Mouse (Mus musculus) kidney, postnatal 0 days (tissue): ENCODE data around the gene Hsd17b3. TPM values are rescaled to one million over a fixed set of nuclear protein-coding genes. Genes with fewer than 3 reads are reported as not detected.
A peak's percentile ranks its signal among the peaks of the same experiment; 100 is the strongest.

Experiments
- ATAC-seq: fragments of 200-750 bp; cut with Nextera tagmentation; replicated peaks from 2 replicates; pipeline ENCODE4 v1.8.0; 2017; ENCODE audit warnings: low read depth, moderate number of reproducible peaks, moderate TSS enrichment, moderate library complexity; ENCODE audit not compliant: low FRiP score
- DNase-seq: peaks from one replicate; pipeline ENCODE4 v3.0.0-alpha.2; 2016; ENCODE audit warnings: low spot score
- H3K27ac ChIP-seq: fragments of 300-500 bp; sonication (generic); 2 replicates; pipeline ENCODE4 v1.5.1; 2014; ENCODE audit warnings: mild to moderate bottlenecking
- H3K27me3 ChIP-seq: fragments of 300-500 bp; sonication (generic); 2 replicates; pipeline ENCODE4 v1.6.1; 2014; ENCODE audit warnings: low read length, mixed read lengths; ENCODE audit not compliant: insufficient read depth
- H3K36me3 ChIP-seq: fragments of 300-500 bp; sonication (generic); 2 replicates; pipeline ENCODE4 v1.6.1; 2014; ENCODE audit warnings: low read length, mixed read lengths; ENCODE audit not compliant: insufficient read depth
- H3K4me1 ChIP-seq: fragments of 300-500 bp; sonication (generic); replicated peaks from 2 replicates; pipeline ENCODE4 v1.6.1; 2014; ENCODE audit warnings: antibody characterized with exemption, low read length, mixed read lengths; ENCODE audit not compliant: insufficient read depth
- H3K4me2 ChIP-seq: fragments of 300-500 bp; sonication (generic); 2 replicates; pipeline ENCODE4 v1.6.1; 2014; ENCODE audit warnings: mild to moderate bottlenecking, low read length, moderate library complexity, mixed read lengths
- H3K4me3 ChIP-seq: fragments of 300-500 bp; sonication (generic); replicated peaks from 2 replicates; pipeline ENCODE4 v1.5.1; 2014; ENCODE audit warnings: low read depth, low read length
- H3K9ac ChIP-seq: fragments of 300-500 bp; sonication (generic); 2 replicates; pipeline ENCODE4 v1.6.1; 2014; ENCODE audit warnings: low read depth, low read length
- H3K9me3 ChIP-seq: fragments of 300-500 bp; sonication (generic); replicated peaks from 2 replicates; pipeline ENCODE4 v1.6.1; 2016; ENCODE audit warnings: low read length, inconsistent platforms, mixed read lengths
- CTCF ChIP-seq: IDR thresholded peaks from 2 replicates; pipeline ENCODE4 v1.5.1; 2016; ENCODE audit warnings: antibody characterized with exemption, low read depth, mild to moderate bottlenecking, moderate library complexity
- WGBS: fragments of 180-500 bp; shearing (Covaris S2); extraction: QIAGEN DNeasy Blood & Tissue Kit; methylation state at CpG from one replicate; pipeline ENCODE4 v1.1.7; 2014; 5-methylcytosine and 5-hydroxymethylcytosine counted together
- polyA plus RNA-seq: library from polyadenylated mRNA; unstranded; fragments of >200 nt; fragmentation: Nextera tagmentation; extraction: Ambion mirVana; gene quantifications from 2 replicates; pipeline ENCODE4 v1.2.1, GENCODE M21; 2015

Gene Hsd17b3
- polyA plus RNA-seq = not detected in 2 replicates

GRCm38 (mm10) chr13:64089130-64089529 lies at the start of gene Hsd17b3:
Gene Hsd17b3 (minus strand): TSS chr13:64089230.
- no peak within 1 kb of the TSS for H3K4me3 ChIP-seq
- no peaks in the 10 kb centered on the region for H3K4me1 ChIP-seq
- WGBS = 76% methylated on average over 4 of the region's 4 CpGs
- no peak for TF ChIP-seq CTCF
- DNase-seq (no peak), ATAC-seq (no peak)
- H3K9ac ChIP-seq = no peak within 1 kb of the TSS
- no peaks in the 10 kb centered on the region for H3K27me3 ChIP-seq
- H3K9me3 ChIP-seq = no peaks in the 10 kb centered on the region
- no peak within 1 kb of the TSS for H3K27ac ChIP-seq
- H3K4me2 ChIP-seq = no peak within 1 kb of the TSS
- no peaks in the 10 kb centered on the region for H3K36me3 ChIP-seq

DNA sequence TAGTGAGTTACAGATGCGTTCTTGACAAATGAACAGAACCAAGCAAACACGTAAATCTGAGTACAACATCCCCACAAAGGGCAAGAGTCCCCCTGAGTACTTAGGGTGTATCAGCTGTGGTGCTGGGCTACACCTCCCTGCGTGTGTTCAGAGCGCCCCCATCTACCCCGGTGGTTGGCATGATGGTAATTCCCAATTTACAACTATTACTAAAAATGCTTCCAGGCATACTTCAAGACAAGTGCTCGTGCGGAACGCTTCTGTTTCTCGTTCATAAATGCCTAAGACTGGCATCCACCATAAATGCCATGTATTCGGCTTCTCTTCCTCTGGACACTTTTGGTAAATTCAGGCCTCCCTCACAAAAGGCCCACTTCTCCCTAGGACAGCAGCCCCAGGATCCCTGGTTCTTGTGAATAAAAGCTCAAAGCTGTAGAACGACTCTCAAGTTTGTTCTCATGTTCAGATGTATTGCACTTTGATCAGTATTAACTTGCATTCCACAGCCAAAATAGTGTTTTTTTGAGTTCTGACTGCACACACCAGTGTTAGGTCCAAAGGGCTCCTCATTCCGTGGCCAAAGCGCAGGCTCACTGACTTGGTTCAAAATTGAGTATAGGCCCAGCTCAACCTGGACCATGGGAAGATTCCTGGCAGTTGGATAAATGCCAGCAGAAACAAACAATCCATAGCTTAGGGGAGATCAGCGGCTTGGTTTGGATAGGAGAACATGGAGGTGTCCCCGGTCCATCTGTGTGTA lies 40.8 kb upstream of the Hsd17b3 start:
- Histone ChIP-seq H3K36me3 (0 out of 2 replicates have a peak, but pooled peaks cover 9% of the 10 kb centered on the region), H3K4me2 (peak overlapping the region; percentile 71), H3K9ac (peak overlapping the region; percentile 67), H3K9me3 (no peaks in the 10 kb centered on the region), H3K4me1 (no peaks in the 10 kb centered on the region), H3K27ac (peak overlapping the region; percentile 84), H3K27me3 (no peaks in the 10 kb centered on the region), H3K4me3 (peak overlapping the region; percentile 56)
- peak; percentile 56 for TF ChIP-seq CTCF
- peak; percentile 64 for DNase-seq
- peak; percentile 55; the same call in 1 of the 2 replicates for ATAC-seq
- 28% methylated on average over 15 of the region's 15 CpGs for WGBS

DNA sequence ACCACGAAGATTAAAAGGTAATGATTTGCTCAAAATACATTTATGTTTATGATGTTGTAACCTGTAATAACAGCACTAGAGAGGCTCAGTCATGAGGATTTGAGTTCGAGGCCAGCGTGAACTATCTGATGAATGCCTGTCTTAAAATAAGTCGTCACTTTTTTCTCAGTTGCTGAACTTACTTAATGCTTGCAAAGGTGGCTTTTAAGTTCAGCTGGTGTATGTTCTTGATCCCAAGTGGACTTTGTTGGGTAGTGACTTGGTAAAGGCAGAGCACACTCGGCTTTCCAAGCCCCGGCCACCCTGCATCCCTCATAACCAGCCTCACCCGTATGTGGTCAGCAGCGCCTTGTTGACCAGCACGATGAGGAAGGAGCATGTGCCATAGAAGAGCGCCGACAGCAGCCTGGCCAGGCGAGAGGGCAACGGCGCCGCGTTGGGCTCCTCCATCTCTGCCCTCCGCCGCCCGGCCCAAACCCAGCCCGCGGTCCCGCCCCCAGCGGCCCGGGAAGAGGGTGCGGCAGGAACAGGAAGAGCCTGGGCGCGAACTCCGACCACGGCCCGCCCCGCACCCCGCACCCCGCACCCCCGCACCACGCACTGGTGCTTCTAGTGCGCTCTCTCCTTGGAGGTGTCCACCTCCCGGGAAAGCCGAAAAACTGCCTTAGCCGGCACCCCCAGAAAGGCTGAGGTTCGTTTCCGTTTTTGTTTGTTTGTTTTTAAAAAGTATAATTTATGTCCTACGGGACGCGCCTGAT lies 40.0 kb upstream of the Hsd17b3 start, which contains the start of gene Slc35d2:
Slc35d2 (minus strand) TSS at position 511 of the 758 bp plus-strand sequence.
- Histone ChIP-seq H3K9ac (peak within 1 kb of the TSS; percentile 67), H3K4me3 (peak within 1 kb of the TSS; percentile 56), H3K27ac (peak within 1 kb of the TSS; percentile 84), H3K4me2 (peak within 1 kb of the TSS; percentile 71), H3K27me3 (no peaks in the 10 kb centered on the region), H3K4me1 (no peaks in the 10 kb centered on the region), H3K36me3 (0 out of 2 replicates have a peak, but pooled peaks cover 1% of the 10 kb centered on the region), H3K9me3 (no peaks in the 10 kb centered on the region)
- 6% methylated on average over 42 of the region's 44 CpGs for WGBS
- ATAC-seq (peak; percentile 72), DNase-seq (peak; percentile 42)
- TF ChIP-seq CTCF = no peak; the same call in 1 of the 2 replicates

- no peak overlapping the region for H3K4me2 ChIP-seq
- H3K4me3 ChIP-seq = no peak overlapping the region
- H3K36me3 ChIP-seq = no peaks in the 10 kb centered on the region
- no peak for TF ChIP-seq CTCF
- WGBS = 42% methylated on average over 4 of the region's 4 CpGs
- no peaks in the 10 kb centered on the region for H3K27me3 ChIP-seq
- H3K27ac ChIP-seq = no peak overlapping the region; the same call in 1 of the 2 replicates
- ATAC-seq (no peak), DNase-seq (peak; percentile 60)
- no peak overlapping the region for H3K9ac ChIP-seq
- no peaks in the 10 kb centered on the region for H3K4me1 ChIP-seq
- H3K9me3 ChIP-seq = no peaks in the 10 kb centered on the region
Measured at GRCm38 (mm10) chr13:64126316-64126715, 37.3 kb upstream of the Hsd17b3 start.

GRCm38 (mm10) chr13:64124886-64125285 lies 35.9 kb upstream of the Hsd17b3 start:
- Histone ChIP-seq H3K4me1 (no peaks in the 10 kb centered on the region), H3K9me3 (no peaks in the 10 kb centered on the region), H3K27me3 (no peaks in the 10 kb centered on the region), H3K27ac (no peak overlapping the region), H3K36me3 (no peaks in the 10 kb centered on the region), H3K4me2 (no peak overlapping the region), H3K4me3 (no peak overlapping the region), H3K9ac (no peak overlapping the region)
- WGBS = 87% methylated on average over 6 of the region's 6 CpGs
- DNase-seq = no peak
- TF ChIP-seq CTCF = no peak
- ATAC-seq = no peak

DNA sequence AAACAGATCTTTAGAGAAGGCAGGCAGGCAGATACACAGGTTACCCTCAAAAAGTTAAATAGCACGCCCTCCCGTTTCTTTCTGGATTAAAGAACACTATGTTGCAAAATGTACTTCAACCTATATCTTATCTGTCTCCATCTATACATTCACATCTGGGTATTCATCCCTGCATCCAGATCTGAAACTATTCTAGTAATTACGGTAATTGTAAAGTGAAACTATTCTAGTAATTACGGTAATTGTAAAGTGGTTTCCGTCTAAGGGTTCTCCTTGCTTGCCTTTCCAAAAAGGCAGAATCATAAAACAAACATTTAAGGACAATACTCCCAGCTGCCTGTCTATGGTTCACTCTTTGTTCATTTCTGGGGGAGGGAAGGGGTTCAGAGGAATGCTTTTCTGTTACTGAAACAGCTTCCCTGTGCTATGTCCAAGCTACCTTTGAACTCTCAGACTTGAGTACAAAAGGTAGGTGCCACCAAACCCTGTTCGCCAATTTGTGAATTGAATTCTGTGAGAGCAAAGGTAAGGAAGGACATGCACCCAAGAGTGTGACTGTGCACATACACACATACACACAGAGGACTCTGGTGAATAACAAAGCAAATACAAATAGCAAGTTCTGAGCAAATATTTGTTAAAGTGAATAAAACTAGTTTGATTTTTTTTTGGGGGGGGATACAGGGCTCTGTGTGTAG lies 34.6 kb upstream of the Hsd17b3 start:
- H3K4me1 ChIP-seq = no peaks in the 10 kb centered on the region
- TF ChIP-seq CTCF = no peak
- H3K27ac ChIP-seq = no peak overlapping the region
- no peak overlapping the region for H3K4me3 ChIP-seq
- no peak overlapping the region for H3K4me2 ChIP-seq
- no peak overlapping the region for H3K9ac ChIP-seq
- 39% methylated on average over 6 of the region's 6 CpGs for WGBS
- no peak for DNase-seq
- H3K9me3 ChIP-seq = no peaks in the 10 kb centered on the region
- H3K36me3 ChIP-seq = no peaks in the 10 kb centered on the region
- no peak for ATAC-seq
- H3K27me3 ChIP-seq = no peaks in the 10 kb centered on the region
